Mouse (Mus musculus): ENCODE data around the gene Csnk2a1.

Gene Csnk2a1

DNA sequence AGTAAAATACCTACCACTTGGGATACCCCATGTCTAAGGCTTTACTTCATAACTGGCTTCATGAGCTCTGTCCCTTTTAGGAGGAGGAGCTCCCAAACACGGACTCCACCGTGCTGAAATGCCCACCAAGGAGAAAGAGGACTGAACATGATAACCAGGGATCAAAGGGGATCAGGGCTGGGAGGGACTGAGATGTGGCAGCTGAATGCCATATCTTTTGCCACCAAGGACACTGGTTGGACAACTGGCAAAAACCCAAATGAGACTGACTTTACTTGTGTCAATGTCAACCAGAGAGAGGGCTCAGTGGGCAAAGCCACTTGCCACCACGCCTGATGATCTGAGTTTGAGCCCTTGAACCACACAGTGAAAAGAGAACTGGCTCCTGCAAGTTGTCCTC lies 98.2 kb downstream of the Csnk2a1 start:
- no peak for DNase-seq (ENCODE audit: low spot score)

DNA sequence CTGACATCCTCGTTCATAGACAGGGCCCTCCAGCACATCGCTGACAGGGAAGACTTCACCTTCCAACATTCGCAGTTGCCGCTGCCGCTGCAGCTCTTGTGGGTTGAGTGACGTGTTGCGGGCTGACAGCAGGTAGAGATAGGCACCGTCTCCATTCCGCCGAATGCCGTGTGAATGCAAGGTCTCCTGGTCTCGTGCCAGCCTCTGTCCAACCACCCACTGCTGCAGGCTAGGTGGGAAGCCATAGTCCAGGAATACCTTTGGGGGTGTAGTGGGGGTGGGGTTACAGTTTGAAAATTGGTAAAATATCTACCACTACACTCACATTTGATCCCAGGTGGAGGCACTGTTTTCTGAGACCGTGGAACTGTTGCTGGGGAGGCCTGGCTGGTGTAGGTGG lies 99.5 kb downstream of the Csnk2a1 start:
- DNase-seq (ENCODE audit: low spot score) = no peak

DNA sequence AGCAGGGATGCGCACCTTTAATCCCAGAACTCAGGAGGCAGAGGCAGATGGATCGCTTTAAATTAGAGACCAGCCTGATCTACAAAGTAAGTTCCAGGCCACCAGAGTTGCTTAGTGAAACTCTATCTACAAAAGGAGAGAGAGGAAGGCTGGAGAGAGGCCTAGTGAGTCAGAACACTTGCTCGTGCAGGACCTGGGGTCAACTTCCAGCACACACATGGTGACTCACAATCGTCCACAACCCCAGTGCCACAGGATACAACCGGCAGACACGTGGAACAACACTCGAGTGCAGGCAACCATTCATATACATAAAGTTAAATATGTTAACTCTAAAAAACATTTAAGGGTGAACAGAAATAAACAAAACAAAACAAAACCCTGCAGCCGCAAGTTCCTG lies 100.0 kb downstream of the Csnk2a1 start:
- no peak for DNase-seq (ENCODE audit: low spot score)

DNA sequence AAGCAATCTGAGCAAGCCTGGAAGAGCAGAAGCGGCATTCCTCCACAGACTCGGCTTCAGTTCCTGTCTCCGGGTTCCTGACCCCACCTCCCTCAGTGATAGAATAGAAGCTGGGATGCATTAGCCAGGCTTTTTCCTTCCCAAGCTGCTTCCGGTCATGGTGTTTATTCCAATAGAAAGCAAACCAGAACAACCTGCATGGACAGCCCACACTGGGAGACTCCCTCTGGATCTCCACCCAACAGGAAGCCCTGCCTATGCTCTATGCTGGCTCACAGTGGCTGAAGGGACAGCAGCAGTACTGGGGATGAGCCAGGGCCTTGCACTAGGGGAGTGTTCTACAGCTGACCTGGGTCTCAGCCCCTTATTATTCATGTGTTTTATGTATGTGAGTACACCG lies 101.3 kb downstream of the Csnk2a1 start:
- DNase-seq (ENCODE audit: low spot score) = no peak

DNA sequence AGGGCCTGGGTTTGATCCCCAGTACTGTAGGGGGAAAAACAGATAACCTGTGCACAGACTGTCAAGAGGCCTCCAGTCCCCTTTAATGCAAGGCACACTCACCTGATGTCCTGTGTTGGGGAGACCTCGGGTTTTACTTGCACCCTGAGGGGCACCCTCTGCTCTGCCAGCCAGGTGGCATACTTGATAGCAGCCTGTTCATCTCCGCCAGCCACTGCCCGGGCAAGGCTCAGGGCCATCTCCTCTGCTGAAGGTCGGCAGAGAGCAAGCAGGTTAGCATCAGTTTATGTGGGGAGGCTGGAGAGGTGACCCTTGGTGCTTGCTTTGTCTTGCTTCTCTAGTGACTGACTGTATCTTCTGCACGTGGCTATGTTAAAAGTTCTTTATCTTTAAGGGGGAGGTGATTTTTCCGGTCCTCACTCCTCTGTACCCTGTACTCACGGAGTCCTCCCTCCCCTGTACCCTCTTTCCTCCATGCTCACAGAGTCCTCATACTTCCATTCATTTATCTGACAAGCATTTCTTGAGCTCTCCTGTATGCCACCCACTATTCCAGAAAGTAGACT lies 104.3 kb downstream of the Csnk2a1 start:
- no peak for DNase-seq (ENCODE audit: low spot score)

All from urinary bladder, postnatal 25 days (tissue).